Mouse (Mus musculus) heart, embryonic 10.5 days (tissue): ENCODE results near the gene Antxr2. TPM values are rescaled to one million over a fixed set of nuclear protein-coding genes. Genes with fewer than 3 reads are reported as not detected.

Source experiments
- DNase-seq: peaks from one replicate; pipeline ENCODE4 v3.0.0-alpha.2; 2017; ENCODE audit warnings: low spot score
- H3K27ac ChIP-seq: fragments of 300-500 bp; sonication (generic); 2 replicates; pipeline ENCODE4 v1.5.1; 2016; ENCODE audit warnings: mild to moderate bottlenecking
- H3K27me3 ChIP-seq: fragments of 300-500 bp; sonication (generic); 2 replicates; pipeline ENCODE4 v1.6.1; 2016; ENCODE audit warnings: mild to moderate bottlenecking; ENCODE audit not compliant: poor library complexity, insufficient read depth, severe bottlenecking
- H3K36me3 ChIP-seq: fragments of 300-500 bp; sonication (generic); 2 replicates; pipeline ENCODE4 v1.6.1; 2016; ENCODE audit warnings: mild to moderate bottlenecking, moderate library complexity
- H3K4me1 ChIP-seq: fragments of 300-500 bp; sonication (generic); 2 replicates; pipeline ENCODE4 v1.6.1; 2016; ENCODE audit warnings: mild to moderate bottlenecking
- H3K4me3 ChIP-seq: fragments of 300-500 bp; sonication (generic); 2 replicates; pipeline ENCODE4 v1.5.1; 2016; ENCODE audit warnings: mild to moderate bottlenecking, moderate library complexity
- H3K9me3 ChIP-seq: fragments of 300-500 bp; sonication (generic); 2 replicates; pipeline ENCODE4 v1.6.1; 2016; ENCODE audit warnings: mild to moderate bottlenecking, moderate library complexity
- WGBS: fragments of 180-500 bp; shearing (Covaris S2); methylation state at CpG from one replicate; pipeline ENCODE4 v1.1.7; 2016; 5-methylcytosine and 5-hydroxymethylcytosine counted together
- polyA plus RNA-seq: library from polyadenylated mRNA; unstranded; fragments of >200 nt; fragmentation: Nextera tagmentation; extraction: Ambion mirVana; gene quantifications from 2 replicates; pipeline ENCODE4 v1.2.1, GENCODE M21; 2016

Gene Antxr2
- polyA plus RNA-seq = 27.4 and 44.0 TPM in 2 replicates

GRCm38 (mm10) chr5:98030902-98031641 is at the start of gene Antxr2:
Gene Antxr2, minus strand, starts transcription at chr5:98031043.
- Histone ChIP-seq H3K4me1 (peaks cover 20% of the 10 kb centered on the region; the same call in 1 of the 2 replicates), H3K27me3 (no peaks in the 10 kb centered on the region), H3K36me3 (peaks cover 10% of the 10 kb centered on the region; the same call in 1 of the 2 replicates), H3K4me3 (peak within 1 kb of the TSS; percentile 86), H3K9me3 (no peaks in the 10 kb centered on the region), H3K27ac (peak within 1 kb of the TSS; percentile 96)
- DNase-seq = peak; percentile 82
- WGBS = 3% methylated on average over 58 of the region's 58 CpGs

GRCm38 (mm10) chr5:98076612-98077011 is 45.8 kb upstream of the Antxr2 start:
- Histone ChIP-seq H3K27me3 (no peaks in the 10 kb centered on the region), H3K27ac (no peak overlapping the region), H3K4me1 (peaks cover 11% of the 10 kb centered on the region), H3K36me3 (no peaks in the 10 kb centered on the region), H3K4me3 (no peak overlapping the region), H3K9me3 (no peaks in the 10 kb centered on the region)
- no peak for DNase-seq
- WGBS = 42% methylated on average over 3 of the region's 3 CpGs

GRCm38 (mm10) chr5:98069191-98069590 is 38.3 kb upstream of the Antxr2 start:
- Histone ChIP-seq H3K27ac (peak overlapping the region; percentile 26; the same call in 1 of the 2 replicates), H3K9me3 (no peaks in the 10 kb centered on the region), H3K27me3 (no peaks in the 10 kb centered on the region), H3K4me3 (no peak overlapping the region), H3K4me1 (peaks cover 5% of the 10 kb centered on the region; the same call in 1 of the 2 replicates), H3K36me3 (no peaks in the 10 kb centered on the region)
- WGBS = 48% methylated on average over 4 of the region's 4 CpGs
- DNase-seq = no peak

- H3K9me3 ChIP-seq = no peaks in the 10 kb centered on the region
- DNase-seq = no peak
- no peaks in the 10 kb centered on the region for H3K4me1 ChIP-seq
- H3K27me3 ChIP-seq = no peaks in the 10 kb centered on the region
- WGBS = 94% methylated on average over 6 of the region's 6 CpGs
- no peak overlapping the region for H3K4me3 ChIP-seq
- no peak overlapping the region for H3K27ac ChIP-seq
- H3K36me3 ChIP-seq = no peaks in the 10 kb centered on the region
These were observed 24.4 kb upstream of the Antxr2 start for GRCm38 (mm10) chr5:98055275-98055674.

GRCm38 (mm10) chr5:98054834-98055233 is 24.0 kb upstream of the Antxr2 start:
- Histone ChIP-seq H3K36me3 (no peaks in the 10 kb centered on the region), H3K4me1 (no peaks in the 10 kb centered on the region), H3K4me3 (no peak overlapping the region), H3K9me3 (no peaks in the 10 kb centered on the region), H3K27ac (no peak overlapping the region), H3K27me3 (no peaks in the 10 kb centered on the region)
- WGBS = 90% methylated on average over 1 of the region's 1 CpGs
- DNase-seq = no peak

GRCm38 (mm10) chr5:98034928-98035327 is 4.1 kb upstream of the Antxr2 start:
- Histone ChIP-seq H3K4me3 (no peak overlapping the region), H3K9me3 (no peaks in the 10 kb centered on the region), H3K27ac (no peak overlapping the region), H3K36me3 (no peaks in the 10 kb centered on the region), H3K4me1 (no peaks in the 10 kb centered on the region), H3K27me3 (no peaks in the 10 kb centered on the region)
- DNase-seq = no peak
- WGBS = 92% methylated on average over 2 of the region's 2 CpGs

GRCm38 (mm10) chr5:98034207-98034606 is 3.4 kb upstream of the Antxr2 start:
- H3K27ac ChIP-seq = no peak overlapping the region
- no peak for DNase-seq
- H3K9me3 ChIP-seq = no peaks in the 10 kb centered on the region
- no peaks in the 10 kb centered on the region for H3K27me3 ChIP-seq
- 44% methylated on average over 2 of the region's 2 CpGs for WGBS
- H3K36me3 ChIP-seq = no peaks in the 10 kb centered on the region
- 0 out of 2 replicates have a peak, but pooled peaks cover 6% of the 10 kb centered on the region for H3K4me1 ChIP-seq
- H3K4me3 ChIP-seq = no peak overlapping the region

GRCm38 (mm10) chr5:98032803-98033420 is 2.1 kb upstream of the Antxr2 start:
- no peak overlapping the region for H3K27ac ChIP-seq
- H3K4me1 ChIP-seq = peaks cover 12% of the 10 kb centered on the region; the same call in 1 of the 2 replicates
- WGBS = 60% methylated on average over 7 of the region's 7 CpGs
- no peaks in the 10 kb centered on the region for H3K9me3 ChIP-seq
- no peaks in the 10 kb centered on the region for H3K27me3 ChIP-seq
- no peak for DNase-seq
- no peak overlapping the region for H3K4me3 ChIP-seq
- H3K36me3 ChIP-seq = no peaks in the 10 kb centered on the region

GRCm38 (mm10) chr5:98030091-98030901 is 547 bp downstream of the Antxr2 start:
- under 1% methylated on average over 36 of the region's 36 CpGs for WGBS
- DNase-seq = peak; percentile 84
- Histone ChIP-seq H3K27ac (peak overlapping the region; percentile 96), H3K4me1 (peaks cover 20% of the 10 kb centered on the region; the same call in 1 of the 2 replicates), H3K36me3 (peaks cover 17% of the 10 kb centered on the region), H3K27me3 (no peaks in the 10 kb centered on the region), H3K9me3 (no peaks in the 10 kb centered on the region), H3K4me3 (peak overlapping the region; percentile 86)

- peak overlapping the region; percentile 42; the same call in 1 of the 2 replicates for H3K27ac ChIP-seq
- no peak for DNase-seq
- H3K4me3 ChIP-seq = peak overlapping the region; percentile 86
- 46% methylated on average over 8 of the region's 8 CpGs for WGBS
- H3K27me3 ChIP-seq = no peaks in the 10 kb centered on the region
- H3K4me1 ChIP-seq = peaks cover 20% of the 10 kb centered on the region; the same call in 1 of the 2 replicates
- peaks cover 35% of the 10 kb centered on the region for H3K36me3 ChIP-seq
- H3K9me3 ChIP-seq = no peaks in the 10 kb centered on the region
These were observed 3.0 kb downstream of the Antxr2 start for GRCm38 (mm10) chr5:98027688-98028389.

- Histone ChIP-seq H3K27ac (no peak overlapping the region), H3K4me3 (no peak overlapping the region), H3K9me3 (no peaks in the 10 kb centered on the region), H3K27me3 (no peaks in the 10 kb centered on the region), H3K4me1 (peaks cover 20% of the 10 kb centered on the region; the same call in 1 of the 2 replicates), H3K36me3 (peaks cover 46% of the 10 kb centered on the region)
- no peak for DNase-seq
- WGBS = 85% methylated on average over 2 of the region's 2 CpGs
These were observed 4.9 kb downstream of the Antxr2 start for GRCm38 (mm10) chr5:98025921-98026320.

GRCm38 (mm10) chr5:98024545-98024944 is 6.3 kb downstream of the Antxr2 start:
- 82% methylated on average over 2 of the region's 2 CpGs for WGBS
- no peak overlapping the region for H3K4me3 ChIP-seq
- DNase-seq = no peak
- no peaks in the 10 kb centered on the region for H3K27me3 ChIP-seq
- H3K36me3 ChIP-seq = peaks cover 58% of the 10 kb centered on the region
- H3K27ac ChIP-seq = no peak overlapping the region
- peaks cover 17% of the 10 kb centered on the region; the same call in 1 of the 2 replicates for H3K4me1 ChIP-seq
- no peaks in the 10 kb centered on the region for H3K9me3 ChIP-seq
